Mouse (Mus musculus) midbrain, embryonic 13.5 days (tissue): ENCODE measurements around the gene P2rx4. TPM values are rescaled to one million over a fixed set of nuclear protein-coding genes. Genes with fewer than 3 reads are reported as not detected.

Source experiments
- ATAC-seq: fragments of 200-750 bp; cut with Nextera tagmentation; 2 replicates; pipeline ENCODE4 v1.8.0; 2017; ENCODE audit warnings: mild to moderate bottlenecking, moderate TSS enrichment, moderate library complexity
- H3K27ac ChIP-seq: fragments of 300-500 bp; sonication (generic); 2 replicates; pipeline ENCODE4 v1.5.1; 2015; ENCODE audit warnings: inconsistent platforms, mild to moderate bottlenecking, moderate library complexity
- H3K27me3 ChIP-seq: fragments of 300-500 bp; sonication (generic); 2 replicates; pipeline ENCODE4 v1.6.1; 2015; ENCODE audit warnings: mild to moderate bottlenecking, inconsistent platforms
- H3K36me3 ChIP-seq: fragments of 300-500 bp; sonication (generic); 2 replicates; pipeline ENCODE4 v1.6.1; 2015; ENCODE audit warnings: mild to moderate bottlenecking, inconsistent platforms
- H3K4me1 ChIP-seq: fragments of 300-500 bp; sonication (generic); replicated peaks from 2 replicates; pipeline ENCODE4 v1.6.1; 2015; ENCODE audit warnings: inconsistent platforms
- H3K4me2 ChIP-seq: fragments of 300-500 bp; sonication (generic); replicated peaks from 2 replicates; pipeline ENCODE4 v1.6.1; 2015; ENCODE audit warnings: moderate library complexity, mild to moderate bottlenecking, inconsistent platforms
- H3K4me3 ChIP-seq: fragments of 300-500 bp; sonication (generic); replicated peaks from 2 replicates; pipeline ENCODE4 v1.5.1; 2015; ENCODE audit warnings: mild to moderate bottlenecking, inconsistent platforms
- H3K9ac ChIP-seq: fragments of 300-500 bp; sonication (generic); replicated peaks from 2 replicates; pipeline ENCODE4 v1.6.1; 2015; ENCODE audit warnings: mild to moderate bottlenecking, inconsistent platforms
- H3K9me3 ChIP-seq: fragments of 300-500 bp; sonication (generic); 2 replicates; pipeline ENCODE4 v1.6.1; 2016; ENCODE audit warnings: mild to moderate bottlenecking, inconsistent platforms
- WGBS: fragments of 180-500 bp; shearing (Covaris S2); methylation state at CpG from one replicate; pipeline ENCODE4 v1.1.7; 2015; 5-methylcytosine and 5-hydroxymethylcytosine counted together
- microRNA-seq: library from miRNA; unstranded; fragments of <30 nt; microRNA quantifications from one replicate; pipeline ENCODE4, GENCODE M21; 2016
- polyA plus RNA-seq: library from polyadenylated mRNA; unstranded; fragments of >200 nt; fragmentation: Nextera tagmentation; extraction: Ambion mirVana; gene quantifications from 2 replicates; pipeline ENCODE4 v1.2.1, GENCODE M21; 2015

The P2rx4 gene
- polyA plus RNA-seq, 1 experiment from 2014 or later, result 14.5 TPM

GRCm38 (mm10) chr5:122770304-122770703 is 63.0 kb downstream of the P2rx4 start:
- peak overlapping the region; percentile 15; the same call in 1 of the 2 replicates for H3K9ac ChIP-seq
- H3K27ac ChIP-seq, result peak overlapping the region; percentile 47; the same call in 1 of the 2 replicates
- peaks cover 12% of the 10 kb centered on the region for H3K36me3 ChIP-seq
- H3K4me2 ChIP-seq, result no peak overlapping the region
- H3K27me3 ChIP-seq, result no peaks in the 10 kb centered on the region
- no peak overlapping the region for H3K4me3 ChIP-seq
- H3K9me3 ChIP-seq, result no peaks in the 10 kb centered on the region
- 85% methylated on average over 7 of the region's 7 CpGs for WGBS
- H3K4me1 ChIP-seq, result 0 out of 2 replicates have a peak, but pooled peaks cover 5% of the 10 kb centered on the region
- no peak for ATAC-seq

- H3K36me3 ChIP-seq, result peaks cover 12% of the 10 kb centered on the region
- H3K4me1 ChIP-seq, result 0 out of 2 replicates have a peak, but pooled peaks cover 5% of the 10 kb centered on the region
- ATAC-seq, result no peak
- no peak overlapping the region for H3K27ac ChIP-seq
- H3K9ac ChIP-seq, result 0 out of 2 replicates have a peak overlapping the region, but pooled peaks have one; percentile 15
- H3K27me3 ChIP-seq, result no peaks in the 10 kb centered on the region
- H3K4me2 ChIP-seq, result no peak overlapping the region
- no peaks in the 10 kb centered on the region for H3K9me3 ChIP-seq
- 87% methylated on average over 10 of the region's 10 CpGs for WGBS
- H3K4me3 ChIP-seq, result no peak overlapping the region
Observed at GRCm38 (mm10) chr5:122770806-122771261, 63.5 kb downstream of the P2rx4 start.

GRCm38 (mm10) chr5:122771428-122771827 is 64.1 kb downstream of the P2rx4 start:
- 96% methylated on average over 9 of the region's 9 CpGs for WGBS
- no peak overlapping the region for H3K4me2 ChIP-seq
- no peak overlapping the region for H3K27ac ChIP-seq
- H3K36me3 ChIP-seq, result peaks cover 12% of the 10 kb centered on the region
- H3K9ac ChIP-seq, result no peak overlapping the region
- H3K4me3 ChIP-seq, result no peak overlapping the region
- H3K27me3 ChIP-seq, result no peaks in the 10 kb centered on the region
- no peak for ATAC-seq
- H3K9me3 ChIP-seq, result no peaks in the 10 kb centered on the region
- H3K4me1 ChIP-seq, result 0 out of 2 replicates have a peak, but pooled peaks cover 5% of the 10 kb centered on the region

- Histone ChIP-seq H3K9me3 (no peaks in the 10 kb centered on the region), H3K27me3 (no peaks in the 10 kb centered on the region), H3K4me3 (no peak overlapping the region), H3K36me3 (peaks cover 12% of the 10 kb centered on the region), H3K9ac (no peak overlapping the region), H3K27ac (no peak overlapping the region), H3K4me2 (no peak overlapping the region), H3K4me1 (peaks cover 14% of the 10 kb centered on the region)
- 71% methylated on average over 11 of the region's 11 CpGs for WGBS
- ATAC-seq, result no peak
Observed at GRCm38 (mm10) chr5:122773756-122774155, 66.4 kb downstream of the P2rx4 start.

GRCm38 (mm10) chr5:122774743-122775611 is 67.6 kb downstream of the P2rx4 start:
- Histone ChIP-seq H3K27ac (no peak overlapping the region), H3K36me3 (peaks cover 4% of the 10 kb centered on the region; the same call in 1 of the 2 replicates), H3K4me1 (peaks cover 19% of the 10 kb centered on the region), H3K4me2 (no peak overlapping the region), H3K9me3 (no peaks in the 10 kb centered on the region), H3K4me3 (no peak overlapping the region), H3K9ac (no peak overlapping the region), H3K27me3 (no peaks in the 10 kb centered on the region)
- 84% methylated on average over 28 of the region's 28 CpGs for WGBS
- no peak for ATAC-seq

GRCm38 (mm10) chr5:122775646-122776286 is 68.4 kb downstream of the P2rx4 start:
- 84% methylated on average over 14 of the region's 14 CpGs for WGBS

GRCm38 (mm10) chr5:122777322-122777721 is 70.0 kb downstream of the P2rx4 start:
- Histone ChIP-seq H3K9me3 (no peaks in the 10 kb centered on the region), H3K9ac (no peak overlapping the region), H3K4me3 (no peak overlapping the region), H3K36me3 (peaks cover 1% of the 10 kb centered on the region; the same call in 1 of the 2 replicates), H3K27ac (no peak overlapping the region), H3K4me2 (no peak overlapping the region), H3K4me1 (peaks cover 19% of the 10 kb centered on the region), H3K27me3 (no peaks in the 10 kb centered on the region)
- ATAC-seq, result no peak
- 54% methylated on average over 2 of the region's 2 CpGs for WGBS

More at GRCm38 (mm10) chr5:122775646-122776286, 68.4 kb downstream of the P2rx4 start:
- ATAC-seq, result no peak
- Histone ChIP-seq H3K27ac (0 out of 2 replicates have a peak overlapping the region, but pooled peaks have one; percentile 30), H3K36me3 (peaks cover 4% of the 10 kb centered on the region; the same call in 1 of the 2 replicates), H3K9ac (no peak overlapping the region), H3K4me2 (no peak overlapping the region), H3K4me1 (peaks cover 19% of the 10 kb centered on the region), H3K9me3 (no peaks in the 10 kb centered on the region), H3K27me3 (no peaks in the 10 kb centered on the region), H3K4me3 (no peak overlapping the region)

- peaks cover 19% of the 10 kb centered on the region for H3K4me1 ChIP-seq
- peak overlapping the region; percentile 91 for H3K9ac ChIP-seq
- peak overlapping the region; percentile 86 for H3K4me3 ChIP-seq
- H3K9me3 ChIP-seq, result no peaks in the 10 kb centered on the region
- no peaks in the 10 kb centered on the region for H3K36me3 ChIP-seq
- H3K27ac ChIP-seq, result peak overlapping the region; percentile 65
- peak; percentile 70 for ATAC-seq
- H3K4me2 ChIP-seq, result peak overlapping the region; percentile 93
- no peaks in the 10 kb centered on the region for H3K27me3 ChIP-seq
- under 1% methylated on average over 41 of the region's 55 CpGs for WGBS
Observed at GRCm38 (mm10) chr5:122778231-122779226, 71.2 kb downstream of the P2rx4 start.

Small RNAs within 50 kb of the gene (microRNA-seq; reads per million reads assigned to microRNA genes)
- not detected for gene Mir8115

Other genes with a start within 250 kb of the P2rx4 start
- 35.7 and 40.0 TPM in 2 replicates for gene Atp2a2, start 205.3 kb upstream of the P2rx4 start, polyA plus RNA-seq
- 76.2 and 84.5 TPM in 2 replicates for gene Ift81, start 93.0 kb upstream of the P2rx4 start, polyA plus RNA-seq
- 2.3 and 2.7 TPM in 2 replicates for gene P2rx7, start 63.6 kb upstream of the P2rx4 start, polyA plus RNA-seq
- 45.3 and 47.1 TPM in 2 replicates for gene Camkk2, start 71.9 kb downstream of the P2rx4 start, polyA plus RNA-seq
- 527 and 540 TPM in 2 replicates for gene Anapc5, start 113.8 kb downstream of the P2rx4 start, polyA plus RNA-seq
- 55.5 and 56.1 TPM in 2 replicates for gene Rnf34, start 142.5 kb downstream of the P2rx4 start, polyA plus RNA-seq